Mouse (Mus musculus): ENCODE results near the gene Sept3.
"Not testable (repeated sequence)": the region's sequence is repeated elsewhere in the genome, so short reads cannot be mapped to it uniquely, and the experiment has no call there.

Sept3 gene

DNA sequence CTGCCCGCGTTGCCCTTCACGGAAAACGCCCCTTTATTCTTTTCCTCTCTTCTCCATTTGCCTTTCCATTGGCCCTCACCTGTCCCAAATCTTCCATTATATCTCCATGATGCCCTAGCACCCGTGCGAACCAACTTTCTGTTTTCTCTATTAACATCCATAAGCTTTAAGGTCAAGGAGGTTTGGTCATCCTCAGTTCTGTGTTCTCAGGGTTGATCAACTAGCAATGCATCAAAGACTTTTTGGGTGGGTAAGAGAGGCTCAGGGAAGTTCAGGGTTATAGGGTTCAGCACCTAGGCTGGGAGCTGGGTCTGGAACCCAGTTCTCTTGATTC lies at the start of gene Sept3:
Sept3 (plus strand) TSS at position 301 of the 334 bp plus-strand sequence.
- no peak for DNase-seq (ENCODE audit: low spot score)

DNA sequence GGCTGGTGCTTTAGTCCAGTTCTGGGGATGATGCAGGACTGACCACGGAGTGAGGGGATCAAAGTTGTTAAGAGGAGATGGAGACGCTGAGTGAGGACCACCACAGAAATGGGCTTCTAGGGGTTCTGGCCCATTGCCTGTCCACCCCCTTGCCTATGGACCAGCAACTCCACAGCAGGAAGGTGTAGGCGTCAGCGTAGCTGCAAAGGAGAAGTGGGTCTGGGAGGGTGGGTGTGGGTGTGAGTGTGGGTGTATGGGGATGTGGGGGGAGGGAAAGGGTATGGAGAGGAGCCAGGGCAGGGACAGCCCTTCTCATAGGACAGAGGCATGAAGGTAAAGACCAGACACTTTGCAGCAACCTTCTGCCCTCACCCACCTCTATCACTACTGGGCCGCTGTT lies 48.9 kb upstream of the Sept3 start:
- DNase-seq (ENCODE audit: low spot score) = no peak

DNA sequence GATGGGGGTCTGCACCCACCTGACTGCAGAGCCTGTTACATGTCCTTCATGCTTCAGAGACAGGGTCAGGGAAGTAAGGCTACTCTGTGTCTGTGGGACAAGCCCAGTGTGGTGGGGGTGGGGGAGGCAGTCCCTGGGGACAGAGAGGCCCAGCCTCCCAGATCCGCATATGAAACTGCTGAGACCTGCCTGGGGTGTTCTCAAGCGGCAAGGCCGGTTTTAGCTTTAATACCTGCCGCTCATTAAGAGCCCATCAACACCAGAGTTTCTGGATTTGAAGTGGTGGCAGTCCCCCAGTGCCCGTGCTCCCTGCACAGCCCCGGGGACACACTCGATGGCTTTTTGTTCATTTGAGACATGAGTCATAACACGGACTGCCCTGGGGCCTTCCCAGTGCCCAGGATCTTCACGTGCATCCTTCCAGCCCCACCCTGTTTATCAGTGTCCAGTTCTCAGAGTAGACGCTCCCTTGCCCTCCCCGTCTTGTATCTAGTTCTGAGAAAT lies 45.1 kb upstream of the Sept3 start:
- no peak for DNase-seq (ENCODE audit: low spot score)

DNA sequence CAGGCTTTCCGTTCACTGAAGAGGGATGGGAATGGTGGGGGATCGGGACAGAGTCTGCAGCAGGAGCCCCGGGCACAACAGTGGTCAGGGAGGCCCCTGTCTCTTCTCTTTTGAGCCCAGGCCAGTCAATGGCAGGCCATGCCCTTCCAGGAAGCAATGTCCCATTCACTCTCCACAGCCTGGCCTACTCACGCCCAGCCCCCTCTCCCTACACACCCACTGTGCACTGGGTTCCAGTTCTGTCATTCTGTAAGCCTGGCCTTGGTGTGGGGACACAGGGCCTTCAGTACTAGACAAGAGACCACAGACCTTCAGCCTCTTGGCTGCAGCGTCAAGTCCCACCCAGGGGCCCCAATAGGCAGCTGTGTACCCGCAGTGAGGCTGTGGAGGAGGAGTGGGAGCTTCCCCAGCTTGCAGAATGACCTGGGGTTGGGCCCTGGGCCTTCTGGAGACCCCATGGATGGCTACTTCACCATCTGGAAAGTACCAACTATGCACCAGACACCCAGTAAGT lies 44.5 kb upstream of the Sept3 start:
- no peak for DNase-seq (ENCODE audit: low spot score)

DNA sequence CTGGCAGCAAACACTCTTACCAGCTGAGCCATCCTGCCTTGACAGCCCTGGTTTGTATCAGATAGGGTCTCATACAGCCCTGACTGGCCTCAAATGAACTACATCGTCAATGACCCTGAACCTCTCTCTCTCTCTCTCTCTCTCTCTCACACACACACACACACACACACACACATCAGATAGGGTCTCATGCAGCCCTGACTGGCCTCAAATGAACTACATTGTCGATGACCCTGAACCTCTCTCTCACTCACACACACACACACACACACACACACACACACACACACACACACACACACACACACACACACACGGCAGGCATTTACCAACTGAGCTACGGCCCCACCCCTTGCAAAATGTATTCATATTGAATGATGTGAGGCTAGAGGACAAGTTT lies 43.6 kb upstream of the Sept3 start:
- DNase-seq (ENCODE audit: low spot score) = no peak

DNA sequence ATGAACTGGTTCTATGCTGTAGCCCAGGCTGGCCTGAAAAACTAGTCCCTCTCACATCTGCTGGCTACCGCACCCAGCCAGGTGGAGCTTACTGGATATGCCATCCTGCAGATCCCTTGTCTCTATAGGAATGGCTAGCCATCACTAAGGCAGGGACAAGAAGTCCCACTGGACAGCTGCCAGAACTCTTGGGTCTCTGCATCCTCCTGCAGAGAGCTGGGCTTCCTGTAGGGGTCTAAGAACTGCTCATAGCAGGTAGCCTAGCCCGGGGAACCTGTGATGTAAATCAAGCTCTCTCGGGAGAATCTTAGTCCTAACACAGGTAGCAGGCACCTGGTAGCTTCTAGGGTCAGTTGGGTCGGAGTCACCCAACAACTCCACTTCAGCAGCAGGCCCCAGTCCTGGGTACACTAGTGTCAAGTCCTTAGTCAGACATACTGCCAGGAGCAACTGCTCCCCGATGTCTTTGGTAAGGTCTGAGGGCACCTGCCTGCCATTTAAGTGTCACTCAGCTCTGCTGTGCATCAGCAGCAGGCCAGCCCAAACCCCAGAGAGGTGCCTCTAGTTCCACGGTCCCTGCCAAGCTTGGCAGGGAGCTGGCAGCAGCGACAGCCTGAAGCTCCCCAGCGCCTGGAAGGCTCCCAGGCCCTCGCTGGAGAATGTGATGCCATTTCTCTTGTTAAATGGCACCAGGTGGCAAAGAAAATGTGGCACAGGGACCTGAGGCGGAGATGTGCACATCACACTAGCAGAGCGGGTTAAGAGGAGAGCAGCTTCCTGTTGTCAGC lies 42.9 kb upstream of the Sept3 start:
- no peak for DNase-seq (ENCODE audit: low spot score)

DNA sequence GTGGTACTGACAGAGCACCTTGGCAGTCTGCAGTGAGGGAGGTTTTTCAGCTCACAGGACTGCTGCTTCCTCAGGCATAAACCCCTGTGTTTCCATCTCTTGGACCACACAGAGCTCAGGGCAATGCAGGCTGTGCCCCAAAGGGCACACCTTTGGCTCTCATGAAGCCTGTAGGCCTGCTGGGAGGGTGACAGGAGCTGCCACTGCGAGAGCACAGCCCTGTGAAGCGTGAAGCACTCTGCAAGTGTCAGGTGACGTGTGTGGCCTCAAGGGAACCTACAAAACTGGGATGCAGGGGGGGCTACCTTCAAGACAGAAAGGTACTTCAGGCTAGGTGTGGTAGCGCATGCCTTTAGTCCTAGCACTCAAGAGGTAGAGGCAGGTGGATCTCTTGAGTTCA lies 42.0 kb upstream of the Sept3 start:
- DNase-seq (ENCODE audit: low spot score) = no peak

DNA sequence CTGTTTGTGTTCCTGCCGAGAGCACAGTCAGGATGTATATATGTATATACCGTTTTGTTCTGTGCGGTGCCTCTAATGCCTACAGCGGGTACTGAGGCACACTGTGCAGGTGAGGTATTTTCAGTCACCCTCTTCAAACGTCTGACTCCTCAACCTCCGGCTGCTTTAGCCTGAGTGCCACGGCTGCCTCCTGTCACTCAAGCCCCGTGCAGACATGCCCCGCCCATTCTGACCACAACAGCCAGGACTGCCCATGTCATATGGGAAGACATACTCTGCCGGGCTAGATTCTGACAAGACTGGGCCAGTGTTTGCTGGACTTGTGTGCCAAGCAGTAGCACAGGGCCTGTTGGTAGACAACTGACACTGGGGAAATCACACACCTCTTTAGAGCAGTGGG lies 39.0 kb upstream of the Sept3 start:
- no peak for DNase-seq (ENCODE audit: low spot score)

DNA sequence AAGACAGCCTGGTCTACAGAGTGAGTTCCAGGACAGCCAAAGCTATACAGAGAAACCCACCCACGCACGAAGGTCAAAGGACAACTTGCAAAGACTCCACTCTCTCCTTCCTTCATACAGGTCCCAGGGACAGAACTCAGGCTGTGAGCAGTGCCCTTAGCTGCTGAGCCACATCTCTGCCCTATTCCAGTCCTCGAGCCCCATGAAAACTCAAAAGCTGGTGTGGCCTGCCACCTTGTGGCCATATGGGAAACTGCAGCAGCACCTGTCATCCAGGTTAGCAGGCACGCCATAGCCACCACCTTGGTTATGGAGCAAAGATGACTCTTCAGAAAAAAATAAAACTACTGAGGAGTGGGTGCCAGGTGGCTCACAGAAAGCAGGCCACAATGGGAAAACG lies 38.1 kb upstream of the Sept3 start:
- peak; percentile 75 for DNase-seq (ENCODE audit: low spot score)

DNA sequence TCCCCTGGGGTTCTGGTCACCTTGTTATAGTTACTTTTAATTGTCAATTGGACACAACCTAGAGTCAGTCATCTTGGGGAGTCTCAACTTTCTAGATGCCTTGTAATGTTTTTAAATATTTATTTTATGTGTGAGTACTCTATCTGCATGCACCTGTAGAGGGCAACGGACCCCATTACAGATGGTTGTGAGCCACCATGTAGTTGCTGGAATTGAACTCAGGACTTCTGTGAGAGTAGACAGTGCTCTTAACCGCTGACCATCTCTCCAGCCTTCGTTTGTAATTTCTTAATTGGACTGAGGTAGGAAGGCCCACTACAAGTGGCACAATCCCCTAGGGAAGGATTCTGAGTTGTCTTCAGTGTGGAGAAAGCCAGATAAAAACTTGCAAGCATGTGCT lies 31.4 kb upstream of the Sept3 start:
- no peak for DNase-seq (ENCODE audit: low spot score)

DNA sequence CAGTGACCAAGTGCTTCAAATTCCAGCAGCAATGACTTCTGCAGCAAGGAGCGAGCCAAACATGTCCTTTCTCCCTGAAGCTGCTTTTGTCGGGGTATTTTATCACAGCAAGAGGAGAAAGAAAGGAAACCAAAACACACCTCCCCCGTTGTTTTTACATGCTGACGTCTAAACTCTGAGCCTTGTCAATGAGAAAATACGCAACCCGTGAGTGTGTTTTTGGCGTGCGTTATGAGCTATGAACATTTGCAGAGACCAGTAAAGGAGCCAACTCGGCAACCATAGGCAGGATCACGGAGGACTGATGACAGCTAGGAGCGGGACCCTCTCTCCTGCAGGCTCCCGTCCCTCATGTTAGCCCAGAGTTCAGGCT lies 31.0 kb upstream of the Sept3 start:
- DNase-seq (ENCODE audit: low spot score) = no peak

DNA sequence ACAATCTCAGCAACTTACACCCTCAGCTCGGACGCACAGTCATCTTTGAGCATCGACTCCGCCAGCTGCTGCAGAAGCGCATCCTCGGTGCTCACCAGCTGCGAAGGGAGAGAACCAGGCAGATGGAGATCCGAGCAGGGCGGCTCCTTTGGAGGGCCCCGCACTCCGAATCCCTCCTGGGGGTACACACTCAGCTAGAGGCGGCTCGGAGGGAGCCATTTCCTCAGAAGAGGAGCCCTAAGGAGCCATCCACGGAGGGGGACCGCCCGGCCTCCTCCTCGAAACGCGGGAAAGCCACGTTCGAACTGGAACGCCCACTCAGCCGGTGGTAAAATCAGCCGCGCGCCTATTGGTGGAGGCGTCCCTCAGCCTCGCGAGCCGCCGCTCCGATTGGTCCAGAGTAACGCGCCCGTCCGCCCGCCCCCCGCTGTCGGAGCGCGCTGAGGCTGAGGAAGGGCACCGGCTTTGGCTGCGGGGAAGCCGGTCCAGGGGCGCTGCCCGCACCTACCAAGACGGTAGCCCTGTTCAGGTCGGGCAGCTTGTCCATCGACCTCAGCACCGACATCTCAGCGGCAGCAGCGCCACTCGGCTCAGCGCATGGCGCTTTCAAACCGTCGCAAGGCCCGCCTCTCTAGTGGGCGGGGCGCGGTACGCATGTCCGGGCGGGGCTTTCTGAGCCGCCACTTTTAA lies 30.4 kb upstream of the Sept3 start, which contains the start of gene Cenpm:
Cenpm (minus strand) TSS at position 634 of the 690 bp plus-strand sequence.
- peak; percentile 91 for DNase-seq (ENCODE audit: low spot score)

DNA sequence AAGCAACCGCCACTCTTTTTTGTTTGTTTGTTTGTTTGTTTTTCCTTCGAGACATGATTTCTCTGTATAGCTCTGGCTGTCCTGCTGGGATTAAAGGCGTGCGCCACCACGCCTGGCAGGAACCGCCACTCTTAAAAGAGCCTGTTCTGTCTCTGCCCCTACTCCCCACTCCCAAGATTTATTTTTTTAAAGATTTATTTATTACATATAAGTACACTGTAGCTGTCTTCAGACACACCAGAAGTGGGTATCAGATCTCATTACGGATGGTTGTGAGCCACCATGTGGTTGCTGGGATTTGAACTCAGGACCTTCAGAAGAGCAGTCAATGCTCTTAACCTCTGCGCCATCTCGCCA lies 29.9 kb upstream of the Sept3 start:
- DNase-seq (ENCODE audit: low spot score) = not testable (repeated sequence)

DNA sequence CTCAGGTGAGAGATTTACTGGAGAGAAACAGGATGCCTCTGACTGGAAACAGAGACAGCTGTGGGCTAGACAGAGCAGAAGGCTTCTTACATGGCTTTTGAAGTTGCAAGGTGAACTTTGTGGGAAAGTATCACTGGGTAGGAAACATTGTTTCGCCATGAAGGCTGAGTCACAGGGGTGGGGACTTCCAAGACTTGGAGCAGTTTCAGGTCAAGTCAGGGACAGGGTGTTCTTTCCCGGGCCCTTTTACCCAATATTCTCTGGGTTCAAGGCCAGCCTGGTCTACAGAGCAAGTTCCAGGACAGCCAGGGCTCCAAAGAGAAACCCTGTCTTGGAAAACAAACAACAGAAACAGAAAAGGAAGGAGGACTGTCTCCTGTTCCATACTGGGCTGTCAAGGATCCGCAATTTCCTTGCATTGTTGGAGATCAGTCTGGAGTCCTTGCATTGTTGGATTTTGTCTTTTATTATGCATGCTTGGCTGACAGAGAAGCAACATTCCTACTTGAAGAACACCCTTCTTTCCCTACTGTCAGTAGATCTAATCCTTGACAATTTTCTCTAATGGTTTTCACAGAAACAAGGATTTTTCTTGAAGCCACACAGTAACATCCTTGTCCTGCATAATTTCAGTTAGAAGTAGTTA lies 27.4 kb upstream of the Sept3 start:
- DNase-seq (ENCODE audit: low spot score) = no peak

DNA sequence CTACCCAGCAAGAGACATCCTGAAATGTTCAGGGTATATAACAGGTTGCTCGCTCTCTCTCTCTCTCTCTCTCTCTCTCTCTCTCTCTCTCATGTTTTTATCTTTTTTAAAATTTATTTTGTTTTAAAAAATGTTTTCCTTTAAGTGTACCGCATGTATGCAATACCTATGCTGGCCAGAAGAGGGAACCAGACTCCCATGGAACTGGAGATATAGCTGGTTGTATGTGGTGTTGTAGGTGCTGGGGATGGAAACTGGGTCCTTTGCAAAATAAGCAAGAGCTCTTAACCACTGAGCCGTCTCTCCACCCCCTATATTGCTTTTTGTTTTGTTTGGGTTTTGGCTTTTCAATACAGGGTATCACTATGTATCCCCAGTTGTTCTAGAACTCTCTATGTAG lies 23.1 kb upstream of the Sept3 start:
- DNase-seq (ENCODE audit: low spot score) = no peak

DNA sequence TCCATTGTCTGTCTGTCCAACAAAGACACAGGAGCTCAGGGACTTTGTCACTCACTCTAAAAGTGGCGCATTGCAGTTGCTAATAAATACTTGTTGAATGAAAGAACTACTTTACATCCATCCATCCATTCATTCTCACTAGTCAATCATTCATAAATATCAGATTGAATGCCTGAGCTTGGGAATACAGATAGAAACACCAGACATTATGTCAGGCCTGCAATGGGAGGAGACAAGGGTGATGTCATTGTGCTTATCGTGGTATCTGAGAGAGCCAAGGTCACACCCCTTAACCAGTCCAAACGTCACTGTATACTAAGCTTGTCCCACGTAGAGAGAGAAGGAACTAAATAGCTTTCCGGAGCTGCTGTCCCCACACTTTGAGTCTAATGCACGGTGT lies 22.6 kb upstream of the Sept3 start, which contains the start of gene 1500009C09Rik:
1500009C09Rik (plus strand) TSS at position 301 of the 400 bp plus-strand sequence.
- DNase-seq (ENCODE audit: low spot score) = no peak

DNA sequence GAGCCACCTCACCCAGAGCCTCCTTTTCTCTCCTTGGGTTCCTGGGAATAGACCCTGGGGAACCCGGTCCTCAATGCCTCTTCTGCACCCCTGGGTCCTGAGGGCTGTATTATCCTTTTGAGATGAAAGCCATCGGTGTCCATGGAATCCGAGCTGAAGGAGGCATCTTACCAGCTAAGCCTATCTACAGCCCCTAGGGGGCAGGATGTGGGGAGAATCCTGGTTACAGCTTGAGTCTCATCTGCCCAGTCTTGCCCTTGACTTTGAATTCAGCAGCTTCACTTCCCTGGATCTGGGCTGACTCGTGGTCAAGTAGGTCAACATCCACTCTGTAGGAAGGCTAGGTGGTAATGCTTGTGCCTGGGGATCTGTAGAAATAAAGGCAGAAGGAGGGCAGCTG lies 19.4 kb upstream of the Sept3 start:
- DNase-seq (ENCODE audit: low spot score) = no peak

DNA sequence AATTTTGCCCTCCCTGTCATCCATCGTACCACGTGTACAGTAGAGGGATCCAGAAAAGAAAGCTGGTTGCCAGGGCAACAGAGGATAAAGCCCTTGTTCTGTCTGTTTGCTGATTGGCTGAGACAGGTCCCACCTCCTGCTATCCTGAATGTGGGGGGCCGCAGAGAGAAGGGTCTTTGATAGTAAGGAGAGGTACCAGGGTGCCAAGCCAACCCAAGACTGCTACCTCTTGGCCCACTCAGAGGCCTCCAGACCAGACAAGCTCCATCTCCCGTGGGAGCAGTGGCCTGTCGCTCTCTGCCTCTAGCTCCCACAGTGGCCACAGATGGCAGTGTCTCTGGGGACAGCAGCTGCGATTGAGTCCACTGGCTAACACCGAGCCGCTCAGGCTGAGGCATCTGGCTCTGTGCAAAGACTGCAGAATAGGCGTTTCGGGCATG lies 18.7 kb upstream of the Sept3 start:
- DNase-seq (ENCODE audit: low spot score) = no peak

DNA sequence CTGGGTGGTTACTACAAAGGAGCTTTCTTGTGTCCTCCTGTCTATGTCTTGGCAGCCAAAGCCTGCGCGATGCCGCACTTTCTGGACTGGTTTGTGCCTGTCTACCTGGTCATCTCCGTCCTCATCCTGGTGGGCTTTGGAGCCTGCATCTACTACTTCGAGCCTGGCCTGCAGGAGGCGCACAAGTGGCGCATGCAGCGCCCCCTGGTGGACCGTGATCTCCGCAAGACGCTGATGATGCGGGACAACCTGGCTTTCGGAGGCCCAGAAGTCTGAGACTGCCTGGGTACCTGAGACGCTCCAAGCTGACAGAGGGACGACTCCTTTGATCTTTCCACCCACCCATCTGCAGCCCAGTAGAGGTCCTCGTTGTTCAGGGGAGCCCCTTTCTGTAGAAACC lies 15.2 kb upstream of the Sept3 start:
- peak; percentile 55 for DNase-seq (ENCODE audit: low spot score)

DNA sequence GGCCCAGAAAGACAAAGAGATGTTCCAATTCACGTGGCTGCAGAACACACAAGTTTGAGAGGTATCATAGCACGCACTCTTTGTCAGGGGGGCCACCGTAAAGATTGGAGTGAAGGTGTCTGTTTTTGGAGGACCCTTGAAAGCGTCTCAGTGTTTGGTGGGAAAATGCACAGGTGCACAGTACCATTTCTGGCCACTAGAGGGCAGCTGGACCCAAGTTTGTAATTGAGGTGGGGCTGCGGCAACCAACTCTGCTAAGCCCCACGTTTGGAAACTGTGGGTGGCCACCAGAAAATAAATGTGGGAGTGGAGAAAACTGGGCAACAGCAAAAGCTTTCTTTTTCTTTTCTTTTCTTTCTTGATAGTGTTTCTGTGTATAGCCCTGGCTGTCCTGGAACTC lies 8.3 kb upstream of the Sept3 start:
- peak; percentile 48 for DNase-seq (ENCODE audit: low spot score)

DNA sequence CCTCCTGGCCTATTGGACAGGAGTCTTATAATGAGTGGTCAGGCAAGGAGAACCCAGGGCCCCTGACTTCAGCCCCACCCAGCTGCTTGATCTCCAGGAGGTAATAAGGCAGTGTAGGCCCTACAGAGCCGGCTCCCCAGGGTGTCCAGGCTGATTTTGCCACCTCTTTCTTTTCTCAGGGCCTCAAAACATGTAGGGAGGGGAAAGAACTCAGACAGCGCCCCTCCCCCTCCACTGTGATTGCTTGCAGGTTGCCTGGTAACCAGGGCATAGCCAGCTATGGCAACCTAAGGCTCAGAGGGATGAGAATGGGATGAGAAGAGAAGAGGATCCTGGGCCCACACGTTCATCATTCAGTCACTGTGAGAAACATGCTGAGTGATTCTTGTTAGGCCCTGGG lies 6.5 kb upstream of the Sept3 start:
- no peak for DNase-seq (ENCODE audit: low spot score)

DNA sequence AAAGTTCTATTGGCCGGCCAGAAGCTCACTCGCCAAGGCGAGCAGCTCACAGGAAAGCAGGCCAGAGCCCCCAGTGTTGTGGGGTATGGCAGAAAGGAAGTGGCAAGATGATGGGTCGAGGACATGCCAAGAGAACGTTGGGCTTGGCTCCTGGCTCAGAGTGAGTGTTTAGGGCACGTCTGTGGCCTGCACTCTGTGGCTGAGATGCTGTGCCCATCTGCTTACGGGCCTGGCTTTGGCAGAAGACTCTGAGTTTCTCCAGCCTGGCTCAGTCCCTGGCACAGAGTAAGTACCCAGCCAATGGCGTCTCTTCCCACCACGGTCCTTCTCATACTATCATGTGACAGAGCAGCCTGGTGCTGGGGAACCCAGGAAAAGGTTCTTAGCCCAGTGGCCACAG lies 5.9 kb upstream of the Sept3 start:
- DNase-seq (ENCODE audit: low spot score) = no peak

DNA sequence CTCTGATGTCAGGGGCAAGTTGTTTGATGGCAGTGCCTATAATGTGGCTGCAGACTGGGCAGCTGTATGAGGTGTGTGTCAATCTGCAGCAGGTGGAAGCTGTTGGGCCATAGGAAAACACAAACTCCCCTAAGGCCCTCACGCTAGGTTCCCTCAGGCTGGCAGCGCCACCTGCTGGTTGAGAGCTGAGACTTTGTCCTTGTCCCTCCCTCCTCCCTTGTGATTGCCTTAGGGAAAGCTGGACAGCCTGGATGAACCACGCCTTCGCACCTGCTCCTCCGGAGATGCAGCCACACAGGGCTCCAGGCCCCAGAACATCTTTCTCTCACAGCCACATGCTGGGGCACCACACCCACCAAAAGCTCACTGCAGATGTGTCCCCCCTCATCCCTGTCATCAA lies 3.5 kb upstream of the Sept3 start:
- peak; percentile 66 for DNase-seq (ENCODE audit: low spot score)
